Mouse (Mus musculus) embryonic facial prominence, embryonic 10.5 days (tissue): ENCODE data around the gene Pnp. TPM values are rescaled to one million over a fixed set of nuclear protein-coding genes. Genes with fewer than 3 reads are reported as not detected.
A peak's percentile ranks its signal among the peaks of the same experiment; 100 is the strongest.
"Not testable (repeated sequence)": the region's sequence is repeated elsewhere in the genome, so short reads cannot be mapped to it uniquely, and the experiment has no call there.

Experiments used
- DNase-seq: peaks from one replicate; pipeline ENCODE4 v3.0.0-alpha.2; 2017; ENCODE audit warnings: low spot score
- H3K27ac ChIP-seq: fragments of 300-500 bp; sonication (generic); replicated peaks from 2 replicates; pipeline ENCODE4 v1.5.1; 2016; ENCODE audit warnings: mild to moderate bottlenecking
- H3K27me3 ChIP-seq: fragments of 300-500 bp; sonication (generic); replicated peaks from 2 replicates; pipeline ENCODE4 v1.6.1; 2016; ENCODE audit warnings: low read depth, mild to moderate bottlenecking; ENCODE audit not compliant: poor library complexity, severe bottlenecking
- H3K36me3 ChIP-seq: fragments of 300-500 bp; sonication (generic); replicated peaks from 2 replicates; pipeline ENCODE4 v1.6.1; 2016; ENCODE audit warnings: mild to moderate bottlenecking, moderate library complexity
- H3K4me1 ChIP-seq: fragments of 300-500 bp; sonication (generic); 2 replicates; pipeline ENCODE4 v1.6.1; 2016
- H3K4me3 ChIP-seq: fragments of 300-500 bp; sonication (generic); 2 replicates; pipeline ENCODE4 v1.5.1; 2016; ENCODE audit warnings: mild to moderate bottlenecking, moderate library complexity
- H3K9me3 ChIP-seq: fragments of 300-500 bp; sonication (generic); 2 replicates; pipeline ENCODE4 v1.6.1; 2016; ENCODE audit warnings: mild to moderate bottlenecking
- WGBS: fragments of 180-500 bp; shearing (Covaris S2); methylation state at CpG from one replicate; pipeline ENCODE4 v1.1.7; 2016; 5-methylcytosine and 5-hydroxymethylcytosine counted together
- polyA plus RNA-seq: library from polyadenylated mRNA; unstranded; fragments of >200 nt; fragmentation: Nextera tagmentation; extraction: Ambion mirVana; gene quantifications from 2 replicates; pipeline ENCODE4 v1.2.1, GENCODE M21; 2016

Gene Pnp
- polyA plus RNA-seq, 1 experiment from 2014 or later = 74.5 TPM

- DNase-seq = no peak
- no peaks in the 10 kb centered on the region for H3K27me3 ChIP-seq
- H3K36me3 ChIP-seq = no peaks in the 10 kb centered on the region
- no peak overlapping the region for H3K4me3 ChIP-seq
- H3K4me1 ChIP-seq = peaks cover 2% of the 10 kb centered on the region; the same call in 1 of the 2 replicates
- 36% methylated on average over 2 of the region's 2 CpGs for WGBS
- H3K9me3 ChIP-seq = no peaks in the 10 kb centered on the region
- H3K27ac ChIP-seq = no peak overlapping the region
These were observed 8.1 kb downstream of the Pnp start for GRCm38 (mm10) chr14:50938940-50939339.

- H3K36me3 ChIP-seq = peaks cover 6% of the 10 kb centered on the region
- no peaks in the 10 kb centered on the region for H3K27me3 ChIP-seq
- peak within 1 kb of the TSS; percentile 86 for H3K27ac ChIP-seq
- DNase-seq = peak; percentile 95
- H3K4me1 ChIP-seq = peaks cover 11% of the 10 kb centered on the region; the same call in 1 of the 2 replicates
- H3K9me3 ChIP-seq = no peaks in the 10 kb centered on the region
- WGBS = 20% methylated on average over 31 of the region's 31 CpGs
- peak within 1 kb of the TSS; percentile 62 for H3K4me3 ChIP-seq
These were observed 13.2 kb downstream of the Pnp start, which contains the start of gene Gm49342 for GRCm38 (mm10) chr14:50943932-50944667. TSS of gene Gm49342 (plus strand) at chr14:50944517.

GRCm38 (mm10) chr14:50944668-50945033, 13.8 kb downstream of the Pnp start:
- not testable (repeated sequence) for DNase-seq, H3K27me3 ChIP-seq, H3K9me3 ChIP-seq
- H3K4me1 ChIP-seq = peaks cover 11% of the 10 kb centered on the region; the same call in 1 of the 2 replicates
- H3K36me3 ChIP-seq = peaks cover 11% of the 10 kb centered on the region
- H3K27ac ChIP-seq = peak overlapping the region; percentile 86
- peak overlapping the region; percentile 62 for H3K4me3 ChIP-seq
- WGBS = under 1% methylated on average over 15 of the region's 15 CpGs

- Histone ChIP-seq H3K36me3 (peaks cover 12% of the 10 kb centered on the region), H3K4me3 (peak overlapping the region; percentile 62), H3K4me1 (peaks cover 11% of the 10 kb centered on the region; the same call in 1 of the 2 replicates), H3K27ac (peak overlapping the region; percentile 86)
- not testable (repeated sequence) for DNase-seq, H3K27me3 ChIP-seq, H3K9me3 ChIP-seq
- WGBS = 14% methylated on average over 6 of the region's 6 CpGs
These were observed 14.2 kb downstream of the Pnp start for GRCm38 (mm10) chr14:50945081-50945480.

- H3K36me3 ChIP-seq = peaks cover 15% of the 10 kb centered on the region
- WGBS = 45% methylated on average over 3 of the region's 3 CpGs
- not testable (repeated sequence) for H3K27ac ChIP-seq, H3K9me3 ChIP-seq, DNase-seq, H3K27me3 ChIP-seq
- H3K4me3 ChIP-seq = peak overlapping the region; percentile 62
- peaks cover 11% of the 10 kb centered on the region; the same call in 1 of the 2 replicates for H3K4me1 ChIP-seq
These were observed 14.6 kb downstream of the Pnp start for GRCm38 (mm10) chr14:50945526-50945925.

- Histone ChIP-seq H3K9me3 (no peaks in the 10 kb centered on the region), H3K27me3 (no peaks in the 10 kb centered on the region), H3K4me3 (no peak overlapping the region), H3K27ac (no peak overlapping the region), H3K4me1 (peaks cover 4% of the 10 kb centered on the region; the same call in 1 of the 2 replicates), H3K36me3 (peaks cover 21% of the 10 kb centered on the region)
- 88% methylated on average over 10 of the region's 10 CpGs for WGBS
- DNase-seq = no peak
These were observed 24.6 kb downstream of the Pnp start for GRCm38 (mm10) chr14:50955487-50955886.

GRCm38 (mm10) chr14:50955942-50956508, 25.1 kb downstream of the Pnp start, which contains the start of gene Pnp2:
TSS of gene Pnp2 (plus strand) at chr14:50955992.
- H3K9me3 ChIP-seq, H3K27ac ChIP-seq, H3K4me1 ChIP-seq, H3K27me3 ChIP-seq: not testable (repeated sequence)
- peaks cover 16% of the 10 kb centered on the region for H3K36me3 ChIP-seq
- H3K4me3 ChIP-seq = peak within 1 kb of the TSS; percentile 37
- peak; percentile 35 for DNase-seq
- 5% methylated on average over 19 of the region's 19 CpGs for WGBS

- not testable (repeated sequence) for H3K27ac ChIP-seq, H3K9me3 ChIP-seq, H3K27me3 ChIP-seq, DNase-seq, H3K36me3 ChIP-seq, H3K4me3 ChIP-seq, H3K4me1 ChIP-seq
- 86% methylated on average over 6 of the region's 6 CpGs for WGBS
These were observed 25.8 kb downstream of the Pnp start for GRCm38 (mm10) chr14:50956724-50957123.

- not testable (repeated sequence) for H3K27me3 ChIP-seq, H3K4me1 ChIP-seq, H3K27ac ChIP-seq, H3K9me3 ChIP-seq, H3K4me3 ChIP-seq, H3K36me3 ChIP-seq, DNase-seq
- 72% methylated on average over 3 of the region's 3 CpGs for WGBS
These were observed 26.3 kb downstream of the Pnp start for GRCm38 (mm10) chr14:50957146-50957545.

GRCm38 (mm10) chr14:50958289-50958995, 27.6 kb downstream of the Pnp start:
- not testable (repeated sequence) for H3K27me3 ChIP-seq, H3K36me3 ChIP-seq, H3K4me1 ChIP-seq, DNase-seq, H3K9me3 ChIP-seq, H3K27ac ChIP-seq, H3K4me3 ChIP-seq
- WGBS = 91% methylated on average over 5 of the region's 5 CpGs

- no peaks in the 10 kb centered on the region for H3K27me3 ChIP-seq
- no peaks in the 10 kb centered on the region for H3K9me3 ChIP-seq
- DNase-seq = no peak
- H3K36me3 ChIP-seq = no peaks in the 10 kb centered on the region
- no peak overlapping the region for H3K27ac ChIP-seq
- WGBS = 80% methylated on average over 5 of the region's 5 CpGs
- peaks cover 12% of the 10 kb centered on the region; the same call in 1 of the 2 replicates for H3K4me1 ChIP-seq
- H3K4me3 ChIP-seq = no peak overlapping the region
These were observed 37.5 kb downstream of the Pnp start for GRCm38 (mm10) chr14:50968216-50968980.

- Histone ChIP-seq H3K36me3 (no peaks in the 10 kb centered on the region), H3K27me3 (no peaks in the 10 kb centered on the region), H3K4me3 (no peak overlapping the region), H3K9me3 (no peaks in the 10 kb centered on the region), H3K4me1 (peaks cover 12% of the 10 kb centered on the region; the same call in 1 of the 2 replicates), H3K27ac (no peak overlapping the region)
- WGBS = 21% methylated on average over 1 of the region's 1 CpGs
- no peak for DNase-seq
These were observed 38.2 kb downstream of the Pnp start for GRCm38 (mm10) chr14:50969041-50969440.
